Mouse (Mus musculus) ES-Bruce4 (cell line): Measurements from ENCODE around the gene Wipi2. TPM values are rescaled to one million over a fixed set of nuclear protein-coding genes. Genes with fewer than 3 reads are reported as not detected.

Experiments used
- H3K27ac ChIP-seq: 2 replicates; pipeline ENCODE4 v1.5.1; 2012; ENCODE audit warnings: low read length, inconsistent platforms; ENCODE audit not compliant: insufficient read depth
- H3K27me3 ChIP-seq: 2 replicates; pipeline ENCODE4 v1.6.1; 2012; ENCODE audit warnings: mild to moderate bottlenecking, low read length, inconsistent platforms; ENCODE audit not compliant: control insufficient read depth, poor library complexity, insufficient read depth, severe bottlenecking
- H3K36me3 ChIP-seq: 2 replicates; pipeline ENCODE4 v1.6.1; 2012; ENCODE audit warnings: inconsistent platforms, mild to moderate bottlenecking, low read length, moderate library complexity; ENCODE audit not compliant: control insufficient read depth, poor library complexity, insufficient read depth, severe bottlenecking
- H3K4me1 ChIP-seq: one replicate; pipeline ENCODE4 v1.8.1; 2011; ENCODE audit warnings: low read length; ENCODE audit not compliant: control insufficient read depth, insufficient read depth
- H3K4me3 ChIP-seq: 2 replicates; pipeline ENCODE4 v1.5.1; 2011; ENCODE audit warnings: low read depth, mild to moderate bottlenecking, low read length
- H3K9ac ChIP-seq: 2 replicates; pipeline ENCODE4 v1.6.1; 2012; ENCODE audit warnings: low read depth, mild to moderate bottlenecking, inconsistent platforms; ENCODE audit not compliant: poor library complexity, severe bottlenecking
- H3K9me3 ChIP-seq: replicated peaks from 2 replicates; pipeline ENCODE4 v1.6.1; 2012; ENCODE audit warnings: mild to moderate bottlenecking, low read length, inconsistent platforms; ENCODE audit not compliant: control insufficient read depth, poor library complexity, insufficient read depth, severe bottlenecking
- CTCF ChIP-seq: IDR thresholded peaks from one replicate; pipeline ENCODE4 v1.8.1; 2011; ENCODE audit warnings: low read depth, low read length
- EP300 ChIP-seq: IDR thresholded peaks from 2 replicates; pipeline ENCODE4 v1.6.1; 2011; ENCODE audit warnings: low read depth, low read length; ENCODE audit not compliant: insufficient read depth
- POLR2A ChIP-seq: IDR thresholded peaks from one replicate; pipeline ENCODE4 v1.8.1; 2011; ENCODE audit warnings: low read length; ENCODE audit not compliant: insufficient read depth
- polyA plus RNA-seq: library from polyadenylated mRNA; stranded (reverse); fragments of >200 nt; gene quantifications from 2 replicates; pipeline ENCODE4 v1.2.4, GENCODE M21; 2011; ENCODE audit warnings: low read depth; ENCODE audit not compliant: missing spikeins, insufficient read depth, insufficient read length

Gene Wipi2
- 50.6 and 55.0 TPM in 2 replicates for polyA plus RNA-seq

DNA sequence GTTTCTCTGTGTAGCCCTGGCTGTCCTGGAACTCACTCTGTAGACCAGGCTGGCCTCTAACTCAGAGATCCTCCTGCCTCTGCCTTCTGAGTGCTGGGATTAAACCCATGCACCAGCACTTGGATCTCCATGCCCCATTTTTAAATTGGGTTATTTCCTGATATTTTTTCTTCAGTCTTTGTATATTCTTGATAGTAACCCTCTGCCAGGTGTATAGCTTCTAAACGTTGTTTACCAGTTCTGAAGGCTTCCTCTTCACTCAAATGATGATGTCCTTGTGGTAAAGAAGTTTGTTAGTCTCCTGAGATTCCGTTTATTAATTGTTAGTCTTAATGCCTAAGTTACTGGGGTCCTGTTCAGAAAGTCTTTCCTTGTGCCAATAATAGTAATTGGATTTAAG, at the start of gene Wipi2:
Gene Wipi2, plus strand, starts transcription at position 301 of the 400 bp plus-strand sequence.
- peak within 1 kb of the TSS; percentile 72 for H3K9ac ChIP-seq
- no peaks in the 10 kb centered on the region for H3K9me3 ChIP-seq
- peak within 1 kb of the TSS; percentile 95 for H3K4me3 ChIP-seq
- H3K27me3 ChIP-seq, result no peaks in the 10 kb centered on the region
- no peaks in the 10 kb centered on the region for H3K4me1 ChIP-seq
- TF ChIP-seq CTCF (no peak), EP300 (no peak), POLR2A (no peak)
- peak within 1 kb of the TSS; percentile 67; the same call in 1 of the 2 replicates for H3K27ac ChIP-seq
- H3K36me3 ChIP-seq, result no peaks in the 10 kb centered on the region

DNA sequence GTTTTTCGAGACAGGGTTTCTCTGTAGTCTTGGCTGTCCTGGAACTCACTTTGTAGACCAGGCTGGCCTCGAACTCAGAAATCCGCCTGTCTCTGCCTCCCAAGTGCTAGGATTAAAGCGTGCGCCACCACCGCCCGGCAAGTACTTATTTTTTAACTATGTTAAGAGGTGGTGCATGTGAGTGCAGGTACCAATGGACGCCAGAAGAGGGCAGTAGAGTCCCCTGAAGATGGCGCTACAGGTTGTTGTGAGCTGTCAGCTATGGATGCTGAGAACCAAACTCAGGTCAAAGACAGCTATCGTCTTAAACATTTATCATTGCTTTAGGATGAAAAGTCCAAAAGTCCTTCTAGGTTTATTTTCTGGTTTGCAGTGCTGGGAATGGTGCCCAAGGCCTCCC, 49.3 kb upstream of the Wipi2 start:
- no peak overlapping the region for H3K9ac ChIP-seq
- H3K4me1 ChIP-seq, result no peaks in the 10 kb centered on the region

DNA sequence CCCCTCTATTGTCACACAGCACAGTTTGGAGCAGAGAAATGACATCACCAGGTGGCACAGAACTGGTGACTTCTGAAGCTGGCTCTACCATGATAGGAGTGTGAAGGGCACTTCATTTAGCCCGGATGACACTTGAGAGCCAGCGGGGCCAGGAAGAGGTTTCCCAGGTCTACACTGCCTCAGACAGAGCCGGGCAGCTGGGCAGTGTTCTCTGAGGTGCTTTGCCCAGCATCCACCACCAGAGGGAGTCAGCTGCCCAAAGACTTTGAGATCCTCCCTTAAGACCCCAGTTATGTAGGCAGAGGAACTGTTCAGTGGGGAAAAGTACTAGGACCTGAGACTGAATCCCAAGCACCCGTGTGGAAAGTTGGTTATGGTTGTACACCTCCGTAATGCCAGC, 46.0 kb upstream of the Wipi2 start:
- H3K27me3 ChIP-seq, result no peaks in the 10 kb centered on the region
- H3K9ac ChIP-seq, result no peak overlapping the region
- H3K27ac ChIP-seq, result no peak overlapping the region
- TF ChIP-seq CTCF, result peak; percentile 82
- no peak for TF ChIP-seq EP300
- no peaks in the 10 kb centered on the region for H3K36me3 ChIP-seq
- H3K4me3 ChIP-seq, result no peak overlapping the region
- no peaks in the 10 kb centered on the region for H3K4me1 ChIP-seq
- H3K9me3 ChIP-seq, result no peaks in the 10 kb centered on the region

More for the DNA sequence above, 49.3 kb upstream of the Wipi2 start:
- no peak overlapping the region for H3K27ac ChIP-seq
- no peak overlapping the region for H3K4me3 ChIP-seq
- TF ChIP-seq CTCF (peak; percentile 46), EP300 (no peak)
- H3K27me3 ChIP-seq, result no peaks in the 10 kb centered on the region
- H3K9me3 ChIP-seq, result no peaks in the 10 kb centered on the region
- no peaks in the 10 kb centered on the region for H3K36me3 ChIP-seq

DNA sequence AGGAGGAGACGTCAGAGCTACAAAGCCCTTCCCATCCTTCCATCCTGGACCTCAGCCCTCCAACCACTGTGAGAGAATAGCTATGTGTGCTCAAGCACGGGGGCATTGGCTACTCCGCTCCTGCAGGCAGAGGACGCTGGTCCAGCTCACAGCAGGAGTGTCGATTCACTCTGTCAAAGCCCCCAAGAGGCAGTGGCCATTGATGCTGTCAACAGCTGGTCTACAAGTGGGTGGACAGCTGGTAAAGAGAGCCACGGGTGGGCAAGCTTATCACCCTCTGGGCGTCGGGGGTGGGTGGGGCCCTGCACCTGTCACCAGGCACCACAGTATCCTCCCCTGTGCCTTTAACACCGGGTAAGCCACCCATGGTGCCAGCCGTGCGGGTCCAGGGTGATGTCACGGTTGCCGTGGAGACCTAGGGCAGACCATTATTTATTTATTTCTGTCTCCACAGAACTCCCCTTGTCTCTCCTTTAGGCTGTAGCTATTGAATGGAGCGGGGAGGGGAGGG, 43.8 kb upstream of the Wipi2 start:
- no peak overlapping the region for H3K9ac ChIP-seq
- no peaks in the 10 kb centered on the region for H3K9me3 ChIP-seq
- no peak overlapping the region for H3K27ac ChIP-seq
- H3K27me3 ChIP-seq, result no peaks in the 10 kb centered on the region
- H3K36me3 ChIP-seq, result no peaks in the 10 kb centered on the region
- no peaks in the 10 kb centered on the region for H3K4me1 ChIP-seq
- no peak overlapping the region for H3K4me3 ChIP-seq
- TF ChIP-seq EP300 (no peak), CTCF (no peak)

DNA sequence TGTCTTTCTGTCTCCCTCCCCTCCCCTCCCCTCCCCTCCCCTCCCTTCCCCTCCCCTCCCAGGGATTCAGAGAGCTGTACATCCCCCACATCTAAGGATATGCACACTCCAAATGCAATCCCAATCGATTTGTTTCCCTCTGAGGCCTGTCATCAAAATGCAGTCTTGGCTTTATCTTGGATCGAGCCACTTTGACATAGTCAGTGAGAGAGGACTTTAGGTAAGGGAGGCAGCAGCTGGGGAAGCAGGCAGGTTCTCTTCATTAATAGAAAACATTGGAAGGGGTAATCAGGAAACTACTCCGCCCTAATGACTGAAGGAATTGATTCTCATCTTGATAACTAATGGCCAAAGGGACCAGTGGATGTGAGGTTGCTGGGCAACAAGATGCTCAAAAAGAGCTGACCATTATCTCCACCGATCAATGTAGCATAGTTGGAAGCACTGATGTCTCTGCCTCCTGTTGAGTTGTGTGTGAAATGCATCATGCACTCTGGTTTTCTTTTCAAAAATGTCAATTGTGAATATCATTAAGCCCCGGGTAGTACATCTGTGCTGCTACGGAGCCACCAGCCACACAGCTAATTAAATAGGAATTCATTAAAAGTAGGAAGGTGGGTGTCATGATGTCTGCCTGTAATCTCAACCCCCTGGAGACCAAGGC, 36.4 kb upstream of the Wipi2 start:
- Histone ChIP-seq H3K9me3 (no peaks in the 10 kb centered on the region), H3K27ac (no peak overlapping the region), H3K9ac (no peak overlapping the region), H3K4me3 (no peak overlapping the region), H3K36me3 (no peaks in the 10 kb centered on the region), H3K4me1 (peaks cover 3% of the 10 kb centered on the region), H3K27me3 (no peaks in the 10 kb centered on the region)
- no peak for TF ChIP-seq EP300
- TF ChIP-seq POLR2A, result no peak
- no peak for TF ChIP-seq CTCF

DNA sequence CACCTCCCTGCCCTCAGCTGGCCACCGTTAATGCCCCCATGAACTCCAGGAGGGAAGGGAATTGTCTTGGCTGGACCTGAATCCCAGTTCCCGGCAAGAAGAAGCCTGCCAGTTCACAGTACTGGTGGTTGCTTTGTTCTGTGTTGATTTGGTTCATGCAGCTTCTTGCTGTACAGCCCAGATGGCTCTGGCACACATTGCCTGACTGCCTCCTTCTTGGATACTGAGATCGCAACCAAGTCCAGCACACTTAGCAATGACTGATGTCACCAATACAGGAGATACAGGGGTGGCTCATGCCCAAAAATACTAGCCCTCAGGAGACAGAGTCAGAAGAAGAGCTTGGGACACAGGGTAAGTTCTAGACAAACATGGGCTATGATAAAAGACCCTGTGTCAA, 31.8 kb upstream of the Wipi2 start:
- no peaks in the 10 kb centered on the region for H3K36me3 ChIP-seq
- no peaks in the 10 kb centered on the region for H3K9me3 ChIP-seq
- TF ChIP-seq POLR2A (no peak), CTCF (no peak), EP300 (no peak)
- H3K27ac ChIP-seq, result no peak overlapping the region
- H3K27me3 ChIP-seq, result no peaks in the 10 kb centered on the region
- no peaks in the 10 kb centered on the region for H3K4me1 ChIP-seq
- H3K9ac ChIP-seq, result no peak overlapping the region
- no peak overlapping the region for H3K4me3 ChIP-seq
